Mouse (Mus musculus): Measurements from ENCODE around the gene Kctd8. TPM values are rescaled to one million over a fixed set of nuclear protein-coding genes. Genes with fewer than 3 reads are reported as not detected.

Gene Kctd8
- polyA plus RNA-seq (2016; fragmentation: Nextera tagmentation; extraction: Ambion mirVana), result 0.11 and 0.16 TPM in 2 replicates

GRCm38 (mm10) chr5:69340919-69341801 lies at the start of gene Kctd8:
Gene Kctd8, minus strand, starts transcription at chr5:69341679.
- H3K36me3 ChIP-seq, result no peaks in the 10 kb centered on the region
- H3K27ac ChIP-seq, result no peak within 1 kb of the TSS
- H3K4me2 ChIP-seq, result peak within 1 kb of the TSS; percentile 58
- 1% methylated on average over 87 of the region's 87 CpGs for whole genome bisulfite sequencing (ENCODE audit: insufficient replicate concordance)
- peak within 1 kb of the TSS; percentile 35 for H3K4me3 ChIP-seq
- no peaks in the 10 kb centered on the region for H3K4me1 ChIP-seq
- H3K9me3 ChIP-seq (replicated peaks), result no peaks in the 10 kb centered on the region
- ATAC-seq, result peak; percentile 59
- H3K9ac ChIP-seq, result no peak within 1 kb of the TSS
- H3K27me3 ChIP-seq (replicated peaks), result peaks cover 35% of the 10 kb centered on the region

DNA sequence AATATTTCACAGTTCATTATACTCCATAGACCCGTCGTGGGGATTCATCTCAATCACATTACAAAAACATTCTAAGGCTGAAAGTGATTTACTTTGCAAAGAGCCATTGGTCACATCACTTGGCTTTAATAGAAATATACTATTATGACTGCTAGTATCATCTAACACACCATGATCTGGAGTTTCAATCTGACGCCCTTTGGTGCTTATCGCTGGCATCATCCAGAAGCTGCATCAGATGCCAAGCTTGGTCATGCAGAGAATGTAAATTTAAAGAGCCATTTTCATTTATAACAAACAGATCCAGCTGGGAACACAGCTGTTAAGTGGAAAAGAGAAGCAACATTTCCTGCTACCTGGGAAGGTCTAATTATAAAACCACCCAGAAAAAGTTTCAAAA lies 37.6 kb upstream of the Kctd8 start:
- H3K9me3 ChIP-seq (replicated peaks), result no peaks in the 10 kb centered on the region
- H3K4me2 ChIP-seq, result no peak overlapping the region
- 81% methylated on average over 4 of the region's 4 CpGs for WGBS (ENCODE audit: insufficient replicate concordance)
- no peak overlapping the region for H3K9ac ChIP-seq
- no peak overlapping the region for H3K4me3 ChIP-seq
- no peak overlapping the region for H3K27ac ChIP-seq
- H3K36me3 ChIP-seq, result no peaks in the 10 kb centered on the region
- no peaks in the 10 kb centered on the region for H3K4me1 ChIP-seq
- H3K27me3 ChIP-seq (replicated peaks), result no peaks in the 10 kb centered on the region
- ATAC-seq, result no peak

GRCm38 (mm10) chr5:69350596-69350995 lies 9.1 kb upstream of the Kctd8 start:
- no peak overlapping the region for H3K4me2 ChIP-seq
- H3K36me3 ChIP-seq, result no peaks in the 10 kb centered on the region
- H3K9me3 ChIP-seq (replicated peaks), result no peaks in the 10 kb centered on the region
- no peaks in the 10 kb centered on the region for H3K4me1 ChIP-seq
- no peak for ATAC-seq
- no peak overlapping the region for H3K27ac ChIP-seq
- H3K27me3 ChIP-seq (replicated peaks), result no peaks in the 10 kb centered on the region
- H3K9ac ChIP-seq, result no peak overlapping the region
- 87% methylated on average over 3 of the region's 3 CpGs for WGBS (ENCODE audit: insufficient replicate concordance)
- no peak overlapping the region for H3K4me3 ChIP-seq

DNA sequence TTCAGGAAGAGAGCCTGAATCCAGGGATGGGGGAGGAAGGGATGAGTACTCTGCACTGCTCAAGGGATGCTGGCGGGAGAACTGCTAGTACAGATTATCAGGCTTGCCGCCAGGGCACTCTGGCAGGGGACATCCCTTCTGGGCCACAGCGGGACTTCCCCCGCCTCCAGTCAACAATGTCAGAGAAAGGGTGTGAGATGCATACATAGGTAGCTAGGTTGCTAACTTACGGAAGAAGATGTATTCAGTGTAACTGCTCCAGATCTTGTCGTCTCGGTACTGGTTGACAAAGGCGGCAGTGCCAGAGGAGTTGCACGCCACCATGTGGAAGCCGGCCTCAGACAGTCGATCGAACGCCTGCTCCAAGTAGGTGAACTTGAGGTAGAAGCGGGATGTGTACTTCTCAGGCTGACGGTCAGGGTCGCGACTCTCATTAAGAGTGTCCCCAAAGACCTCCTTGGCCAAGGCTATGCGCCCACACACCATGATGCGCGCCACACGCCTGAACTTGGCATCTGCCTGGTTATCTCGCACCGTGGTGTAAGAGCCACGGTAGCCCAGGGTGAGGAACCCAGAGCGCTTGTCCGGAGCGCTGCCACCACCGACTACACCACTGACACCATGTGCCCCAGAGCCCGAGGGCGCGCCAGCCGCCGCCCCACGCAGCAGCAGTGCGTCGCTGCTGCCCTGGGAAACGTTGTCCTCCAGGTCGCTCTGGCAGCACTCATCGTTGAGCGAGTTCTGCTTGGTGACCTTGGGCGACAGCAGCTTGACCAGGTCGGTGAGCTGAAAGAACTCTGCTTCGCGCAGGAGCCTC lies 1.2 kb downstream of the Kctd8 start:
- Histone ChIP-seq H3K36me3 (no peaks in the 10 kb centered on the region), H3K9me3 (replicated peaks) (no peaks in the 10 kb centered on the region), H3K9ac (no peak overlapping the region), H3K4me1 (no peaks in the 10 kb centered on the region), H3K27ac (no peak overlapping the region), H3K27me3 (replicated peaks) (peaks cover 35% of the 10 kb centered on the region), H3K4me2 (peak overlapping the region; percentile 58), H3K4me3 (peak overlapping the region; percentile 35)
- WGBS (ENCODE audit: insufficient replicate concordance), result 3% methylated on average over 44 of the region's 44 CpGs
- ATAC-seq, result no peak

GRCm38 (mm10) chr5:69339623-69339970 lies 1.9 kb downstream of the Kctd8 start:
- H3K9ac ChIP-seq, result no peak overlapping the region
- H3K4me3 ChIP-seq, result no peak overlapping the region
- no peak overlapping the region for H3K27ac ChIP-seq
- no peak for ATAC-seq
- H3K4me1 ChIP-seq, result no peaks in the 10 kb centered on the region
- H3K4me2 ChIP-seq, result no peak overlapping the region
- H3K27me3 ChIP-seq (replicated peaks), result peaks cover 35% of the 10 kb centered on the region
- H3K36me3 ChIP-seq, result no peaks in the 10 kb centered on the region
- H3K9me3 ChIP-seq (replicated peaks), result no peaks in the 10 kb centered on the region
- 73% methylated on average over 6 of the region's 6 CpGs for WGBS (ENCODE audit: insufficient replicate concordance)

- Histone ChIP-seq H3K4me3 (no peak overlapping the region), H3K9ac (no peak overlapping the region), H3K9me3 (replicated peaks) (no peaks in the 10 kb centered on the region), H3K27me3 (replicated peaks) (peaks cover 35% of the 10 kb centered on the region), H3K36me3 (no peaks in the 10 kb centered on the region), H3K27ac (no peak overlapping the region), H3K4me2 (no peak overlapping the region), H3K4me1 (no peaks in the 10 kb centered on the region)
- no peak for ATAC-seq
- 50% methylated on average over 4 of the region's 4 CpGs for WGBS (ENCODE audit: insufficient replicate concordance)
Observed at GRCm38 (mm10) chr5:69338916-69339622, 2.4 kb downstream of the Kctd8 start.

GRCm38 (mm10) chr5:69327561-69327960 lies 13.9 kb downstream of the Kctd8 start:
- 76% methylated on average over 4 of the region's 4 CpGs for WGBS (ENCODE audit: insufficient replicate concordance)
- no peaks in the 10 kb centered on the region for H3K9me3 ChIP-seq (replicated peaks)
- H3K36me3 ChIP-seq, result no peaks in the 10 kb centered on the region
- ATAC-seq, result no peak
- H3K4me1 ChIP-seq, result no peaks in the 10 kb centered on the region
- no peak overlapping the region for H3K27ac ChIP-seq
- H3K27me3 ChIP-seq (replicated peaks), result no peaks in the 10 kb centered on the region
- H3K9ac ChIP-seq, result no peak overlapping the region
- no peak overlapping the region for H3K4me2 ChIP-seq
- no peak overlapping the region for H3K4me3 ChIP-seq

DNA sequence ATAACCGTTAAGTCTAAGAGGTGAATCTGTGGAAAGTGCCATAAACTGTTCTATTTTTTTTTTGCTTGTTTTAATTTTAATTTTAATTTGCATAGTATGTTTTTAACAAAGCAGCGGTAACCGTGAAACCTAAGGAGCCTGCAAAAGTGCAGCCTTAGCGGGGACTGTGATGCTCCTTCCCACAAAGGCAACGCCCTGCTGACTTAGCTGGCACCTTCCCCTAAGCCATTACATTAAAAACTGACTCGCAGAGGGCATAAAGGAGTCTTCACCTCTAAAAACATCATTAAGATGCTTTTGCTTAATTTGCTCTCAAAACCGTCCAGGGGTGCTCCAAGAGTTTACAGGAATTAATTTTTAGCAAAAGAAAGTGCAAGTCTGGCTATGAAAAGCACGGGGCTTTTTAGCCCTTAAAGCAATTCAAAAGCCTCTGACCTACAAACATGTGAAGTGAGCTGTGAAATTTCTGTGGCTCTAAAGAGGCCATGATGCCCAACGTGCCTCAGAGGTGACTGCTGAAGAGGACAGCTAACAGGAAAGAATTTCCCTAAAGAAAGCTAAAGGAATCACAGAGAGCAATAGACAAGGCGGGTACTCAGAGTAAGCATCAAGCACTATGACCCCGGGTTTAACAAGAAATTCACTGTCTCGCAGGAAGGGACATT lies 16.8 kb downstream of the Kctd8 start:
- 64% methylated on average over 12 of the region's 12 CpGs for WGBS (ENCODE audit: insufficient replicate concordance)
- H3K4me2 ChIP-seq, result no peak overlapping the region
- H3K4me3 ChIP-seq, result no peak overlapping the region
- H3K27me3 ChIP-seq (replicated peaks), result no peaks in the 10 kb centered on the region
- no peaks in the 10 kb centered on the region for H3K4me1 ChIP-seq
- no peak overlapping the region for H3K9ac ChIP-seq
- no peaks in the 10 kb centered on the region for H3K9me3 ChIP-seq (replicated peaks)
- H3K27ac ChIP-seq, result no peak overlapping the region
- ATAC-seq, result no peak
- H3K36me3 ChIP-seq, result no peaks in the 10 kb centered on the region

DNA sequence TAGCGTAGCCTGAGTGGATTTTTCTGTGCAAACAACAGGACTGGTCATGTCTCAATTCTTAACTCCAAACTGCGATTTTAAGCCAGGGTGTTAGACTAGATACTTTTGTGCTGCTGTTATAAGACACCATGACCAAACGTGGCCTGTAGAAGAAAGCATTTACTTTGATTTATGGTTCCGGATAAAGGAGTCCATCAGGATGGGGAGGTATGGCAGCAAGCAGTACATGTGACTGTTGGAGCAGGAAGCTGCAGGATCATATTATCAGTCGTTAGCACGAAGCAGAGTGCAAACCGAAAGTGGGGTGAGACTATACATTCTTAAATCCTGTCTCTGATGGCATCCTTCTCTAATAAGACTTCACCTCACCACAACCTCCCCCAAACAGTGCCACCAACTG lies 28.9 kb downstream of the Kctd8 start:
- Histone ChIP-seq H3K9me3 (replicated peaks) (no peaks in the 10 kb centered on the region), H3K27me3 (replicated peaks) (no peaks in the 10 kb centered on the region), H3K4me3 (no peak overlapping the region), H3K9ac (no peak overlapping the region), H3K36me3 (no peaks in the 10 kb centered on the region), H3K4me1 (no peaks in the 10 kb centered on the region), H3K4me2 (no peak overlapping the region), H3K27ac (no peak overlapping the region)
- no peak for ATAC-seq
- 74% methylated on average over 7 of the region's 7 CpGs for WGBS (ENCODE audit: insufficient replicate concordance)

GRCm38 (mm10) chr5:69301665-69302064 lies 39.8 kb downstream of the Kctd8 start:
- H3K4me1 ChIP-seq, result no peaks in the 10 kb centered on the region
- no peak overlapping the region for H3K4me3 ChIP-seq
- no peak overlapping the region for H3K9ac ChIP-seq
- no peak overlapping the region for H3K4me2 ChIP-seq
- WGBS (ENCODE audit: insufficient replicate concordance), result 11% methylated on average over 1 of the region's 1 CpGs
- H3K36me3 ChIP-seq, result no peaks in the 10 kb centered on the region
- no peak for ATAC-seq
- H3K27me3 ChIP-seq (replicated peaks), result no peaks in the 10 kb centered on the region
- no peaks in the 10 kb centered on the region for H3K9me3 ChIP-seq (replicated peaks)
- no peak overlapping the region for H3K27ac ChIP-seq

GRCm38 (mm10) chr5:69292353-69292752 lies 49.1 kb downstream of the Kctd8 start:
- 56% methylated on average over 6 of the region's 6 CpGs for WGBS (ENCODE audit: insufficient replicate concordance)
- Histone ChIP-seq H3K4me2 (no peak overlapping the region), H3K4me3 (no peak overlapping the region), H3K27ac (no peak overlapping the region), H3K4me1 (no peaks in the 10 kb centered on the region), H3K9ac (no peak overlapping the region), H3K9me3 (replicated peaks) (no peaks in the 10 kb centered on the region), H3K27me3 (replicated peaks) (no peaks in the 10 kb centered on the region), H3K36me3 (no peaks in the 10 kb centered on the region)
- no peak for ATAC-seq

All from liver, embryonic 12.5 days (tissue).